Mouse (Mus musculus): ENCODE measurements at regions not wholly inside any gene's neighbourhood (a gene's known extent, or its start where the extent isn't known, plus 50 kb on each side); places are given as distances from the start of the nearest gene placed in this dataset.

DNA sequence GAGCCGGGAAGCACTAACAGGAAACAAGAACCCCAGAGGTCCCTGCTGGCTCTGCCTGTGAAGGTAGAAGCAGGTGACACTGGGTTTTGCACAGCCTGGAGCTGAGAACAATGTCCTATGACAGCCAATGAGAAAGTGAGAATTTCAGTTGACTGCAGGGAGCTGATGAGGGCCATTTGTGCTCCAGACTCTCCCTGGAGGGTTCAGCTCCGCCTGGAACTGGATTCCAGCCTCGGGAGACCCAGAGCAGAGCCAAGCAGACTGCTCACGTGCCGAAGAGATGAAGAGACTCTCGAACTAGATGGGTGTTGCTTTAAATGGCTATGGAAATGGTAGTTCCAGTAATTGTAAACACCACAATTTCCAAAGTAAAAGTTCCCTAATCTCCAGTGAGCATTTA lies 93.5 kb downstream of the Cand1 start:
- Histone ChIP-seq H3K36me3 (replicated peaks) (no peaks in the 10 kb centered on the region), H3K4me3 (replicated peaks) (no peak overlapping the region), H3K27me3 (no peaks in the 10 kb centered on the region), H3K9me3 (replicated peaks) (no peaks in the 10 kb centered on the region), H3K9ac (no peak overlapping the region), H3K4me1 (replicated peaks) (no peaks in the 10 kb centered on the region), H3K4me2 (no peak overlapping the region), H3K27ac (replicated peaks) (no peak overlapping the region)
- no peak for ATAC-seq (ENCODE audit: insufficient read depth)
- WGBS (ENCODE audit: insufficient replicate concordance): 69% methylated on average over 6 of the region's 6 CpGs

GRCm38 (mm10) chr10:119142866-119143265 lies 97.0 kb downstream of the Cand1 start:
- H3K4me1 ChIP-seq (replicated peaks): 0 out of 2 replicates have a peak, but pooled peaks cover 4% of the 10 kb centered on the region
- H3K4me2 ChIP-seq: no peak overlapping the region
- no peak overlapping the region for H3K9ac ChIP-seq
- WGBS (ENCODE audit: insufficient replicate concordance): 83% methylated on average over 6 of the region's 6 CpGs
- H3K9me3 ChIP-seq (replicated peaks): no peaks in the 10 kb centered on the region
- no peak overlapping the region for H3K27ac ChIP-seq (replicated peaks)
- ATAC-seq (ENCODE audit: insufficient read depth): no peak
- H3K4me3 ChIP-seq (replicated peaks): no peak overlapping the region
- no peaks in the 10 kb centered on the region for H3K27me3 ChIP-seq
- no peaks in the 10 kb centered on the region for H3K36me3 ChIP-seq (replicated peaks)

DNA sequence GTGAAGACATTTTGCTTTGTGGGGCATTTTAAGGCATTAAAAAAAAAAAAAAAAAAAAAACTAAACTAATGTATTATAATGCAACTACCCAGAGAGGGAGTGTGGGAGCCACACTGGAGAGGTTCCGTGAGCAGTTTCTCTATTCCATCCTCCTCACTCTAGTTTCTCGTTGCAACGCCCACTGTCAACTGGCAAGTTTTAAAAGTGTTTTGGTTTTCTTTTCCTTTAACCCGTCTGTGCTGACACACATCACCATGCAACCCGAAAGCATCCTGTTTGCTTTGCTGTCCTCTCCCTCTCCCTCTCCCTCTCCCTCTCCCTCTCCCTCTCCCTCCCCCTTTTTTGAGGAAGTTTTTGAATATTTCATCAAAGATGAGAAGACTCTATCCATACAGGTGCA lies 97.5 kb downstream of the Cand1 start:
- no peaks in the 10 kb centered on the region for H3K36me3 ChIP-seq (replicated peaks)
- H3K4me2 ChIP-seq: no peak overlapping the region
- no peak overlapping the region for H3K4me3 ChIP-seq (replicated peaks)
- 0 out of 2 replicates have a peak, but pooled peaks cover 4% of the 10 kb centered on the region for H3K4me1 ChIP-seq (replicated peaks)
- no peak overlapping the region for H3K9ac ChIP-seq
- no peaks in the 10 kb centered on the region for H3K9me3 ChIP-seq (replicated peaks)
- H3K27me3 ChIP-seq: no peaks in the 10 kb centered on the region
- 67% methylated on average over 5 of the region's 5 CpGs for WGBS (ENCODE audit: insufficient replicate concordance)
- H3K27ac ChIP-seq (replicated peaks): no peak overlapping the region
- ATAC-seq (ENCODE audit: insufficient read depth): no peak

GRCm38 (mm10) chr10:119138237-119138636 lies 101.6 kb downstream of the Cand1 start:
- H3K27me3 ChIP-seq: no peaks in the 10 kb centered on the region
- no peak overlapping the region for H3K27ac ChIP-seq (replicated peaks)
- H3K4me3 ChIP-seq (replicated peaks): no peak overlapping the region
- no peak overlapping the region for H3K4me2 ChIP-seq
- no peaks in the 10 kb centered on the region for H3K9me3 ChIP-seq (replicated peaks)
- WGBS (ENCODE audit: insufficient replicate concordance): 66% methylated on average over 6 of the region's 6 CpGs
- no peak overlapping the region for H3K9ac ChIP-seq
- no peaks in the 10 kb centered on the region for H3K36me3 ChIP-seq (replicated peaks)
- peak; percentile 34; the same call in 1 of the 2 replicates for ATAC-seq (ENCODE audit: insufficient read depth)
- peaks cover 15% of the 10 kb centered on the region; the same call in 1 of the 2 replicates for H3K4me1 ChIP-seq (replicated peaks)

- Histone ChIP-seq H3K36me3 (replicated peaks) (no peaks in the 10 kb centered on the region), H3K27ac (replicated peaks) (no peak overlapping the region), H3K4me2 (no peak overlapping the region), H3K4me1 (replicated peaks) (peaks cover 15% of the 10 kb centered on the region; the same call in 1 of the 2 replicates), H3K9ac (no peak overlapping the region), H3K4me3 (replicated peaks) (no peak overlapping the region), H3K27me3 (no peaks in the 10 kb centered on the region), H3K9me3 (replicated peaks) (no peaks in the 10 kb centered on the region)
- 43% methylated on average over 11 of the region's 11 CpGs for WGBS (ENCODE audit: insufficient replicate concordance)
- ATAC-seq (ENCODE audit: insufficient read depth): no peak
Observed at GRCm38 (mm10) chr10:119135489-119135924, 104.3 kb downstream of the Cand1 start.

DNA sequence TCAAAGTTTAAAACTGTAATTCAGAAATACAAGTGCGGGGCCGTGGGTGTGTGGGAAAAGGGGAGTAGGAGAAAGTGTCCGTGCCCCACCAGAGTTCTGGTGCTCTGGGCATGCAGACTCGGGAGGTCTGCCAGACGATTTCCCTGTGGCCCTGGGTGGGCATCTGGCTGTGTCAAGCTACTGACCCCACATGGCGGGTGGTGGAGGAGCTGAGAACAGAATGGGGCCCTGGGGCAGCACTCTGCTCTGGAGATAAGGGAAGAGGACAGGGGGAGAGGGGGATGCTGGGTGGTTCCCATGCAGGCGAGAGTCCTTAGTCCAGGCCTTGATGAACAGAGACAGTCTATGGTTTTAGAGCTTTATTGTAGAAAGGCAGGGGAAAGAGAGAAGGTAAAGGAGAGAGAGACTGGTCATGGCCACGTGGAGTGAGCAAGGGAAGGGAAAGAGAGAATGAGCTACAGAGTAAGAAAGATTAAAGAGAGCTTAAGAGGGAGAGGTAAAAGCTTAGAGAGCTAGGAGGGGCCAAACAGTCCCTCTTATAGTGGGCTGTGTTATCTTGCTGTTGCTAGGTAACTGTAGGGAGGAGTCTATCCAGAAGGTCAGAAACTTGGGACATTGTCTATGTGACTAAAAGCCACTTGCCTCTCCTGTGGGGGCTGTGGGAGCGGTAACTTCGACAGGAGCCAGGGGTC lies 104.9 kb downstream of the Cand1 start:
- Histone ChIP-seq H3K9me3 (replicated peaks) (no peaks in the 10 kb centered on the region), H3K36me3 (replicated peaks) (no peaks in the 10 kb centered on the region), H3K4me2 (no peak overlapping the region), H3K27ac (replicated peaks) (no peak overlapping the region), H3K27me3 (no peaks in the 10 kb centered on the region), H3K9ac (no peak overlapping the region), H3K4me1 (replicated peaks) (peaks cover 15% of the 10 kb centered on the region; the same call in 1 of the 2 replicates), H3K4me3 (replicated peaks) (no peak overlapping the region)
- WGBS (ENCODE audit: insufficient replicate concordance): 46% methylated on average over 10 of the region's 10 CpGs
- ATAC-seq (ENCODE audit: insufficient read depth): peak; percentile 69

DNA sequence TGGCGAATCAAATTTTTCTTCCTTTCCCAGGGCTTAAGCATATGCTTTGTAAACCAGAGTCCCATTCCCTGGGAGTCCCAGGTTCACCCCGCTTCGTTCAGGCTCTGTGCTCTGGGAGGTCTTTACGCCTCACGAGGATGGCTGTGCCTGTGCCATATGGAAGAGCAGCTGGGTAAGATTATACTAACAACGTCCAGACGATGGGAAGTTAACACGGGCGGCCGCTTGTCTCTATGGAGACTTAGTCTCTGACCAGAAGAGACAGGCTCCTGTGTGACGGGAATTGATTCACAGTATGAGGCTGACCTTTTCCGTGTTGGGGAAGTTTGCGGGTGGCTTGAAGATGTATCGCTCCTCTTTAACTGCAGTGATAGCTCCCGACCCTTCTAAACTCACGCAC lies 107.9 kb downstream of the Cand1 start:
- H3K4me1 ChIP-seq (replicated peaks): peaks cover 10% of the 10 kb centered on the region; the same call in 1 of the 2 replicates
- H3K4me3 ChIP-seq (replicated peaks): no peak overlapping the region
- 71% methylated on average over 16 of the region's 16 CpGs for WGBS (ENCODE audit: insufficient replicate concordance)
- H3K36me3 ChIP-seq (replicated peaks): no peaks in the 10 kb centered on the region
- H3K27me3 ChIP-seq: no peaks in the 10 kb centered on the region
- no peak overlapping the region for H3K27ac ChIP-seq (replicated peaks)
- ATAC-seq (ENCODE audit: insufficient read depth): no peak
- no peak overlapping the region for H3K4me2 ChIP-seq
- no peak overlapping the region for H3K9ac ChIP-seq
- H3K9me3 ChIP-seq (replicated peaks): no peaks in the 10 kb centered on the region

DNA sequence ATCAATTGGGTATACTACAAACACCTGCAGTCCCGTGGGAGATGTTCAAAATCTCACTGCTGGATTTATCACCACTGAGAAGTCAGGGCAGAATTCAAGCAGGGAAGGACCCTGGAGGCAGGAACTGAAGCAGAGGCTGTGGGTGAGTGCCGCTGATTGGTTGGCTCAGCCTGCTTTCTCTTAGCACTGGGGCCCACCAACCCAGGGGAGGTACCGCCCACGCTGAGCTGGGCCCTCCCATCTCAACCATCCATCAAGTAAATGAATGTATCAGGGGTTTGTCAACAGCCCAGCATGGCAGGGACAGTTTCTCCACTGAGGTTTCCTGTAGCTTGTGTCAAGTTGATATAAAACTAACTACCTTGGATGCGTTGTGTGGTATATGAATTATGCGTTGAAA lies 109.2 kb downstream of the Cand1 start:
- no peak overlapping the region for H3K4me3 ChIP-seq (replicated peaks)
- H3K27ac ChIP-seq (replicated peaks): no peak overlapping the region
- no peak overlapping the region for H3K4me2 ChIP-seq
- H3K9me3 ChIP-seq (replicated peaks): no peaks in the 10 kb centered on the region
- 67% methylated on average over 6 of the region's 6 CpGs for WGBS (ENCODE audit: insufficient replicate concordance)
- H3K9ac ChIP-seq: no peak overlapping the region
- ATAC-seq (ENCODE audit: insufficient read depth): no peak
- no peaks in the 10 kb centered on the region for H3K27me3 ChIP-seq
- H3K4me1 ChIP-seq (replicated peaks): peaks cover 10% of the 10 kb centered on the region; the same call in 1 of the 2 replicates
- no peaks in the 10 kb centered on the region for H3K36me3 ChIP-seq (replicated peaks)

DNA sequence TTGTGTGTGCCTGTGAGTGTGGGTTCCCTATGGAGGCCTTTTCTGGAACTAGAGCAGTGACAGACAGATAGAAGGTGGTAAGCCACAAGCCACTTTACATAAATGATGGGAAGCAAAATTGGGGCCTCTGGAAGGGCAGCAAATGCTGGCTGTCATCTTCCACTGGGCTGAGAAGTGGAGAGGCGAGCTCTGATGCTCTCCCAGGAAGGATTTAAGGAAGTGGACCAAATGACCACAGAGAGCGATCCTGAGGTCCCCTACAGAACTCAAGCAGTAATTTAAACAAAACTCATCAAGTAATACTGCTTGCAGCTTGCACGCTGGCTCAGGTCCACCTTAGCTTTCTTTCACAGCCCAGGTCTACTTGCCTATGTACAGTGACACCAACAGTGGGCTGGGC lies 111.8 kb downstream of the Cand1 start:
- Histone ChIP-seq H3K9ac (no peak overlapping the region), H3K4me1 (replicated peaks) (no peaks in the 10 kb centered on the region), H3K4me3 (replicated peaks) (no peak overlapping the region), H3K36me3 (replicated peaks) (no peaks in the 10 kb centered on the region), H3K27me3 (no peaks in the 10 kb centered on the region), H3K27ac (replicated peaks) (no peak overlapping the region), H3K4me2 (no peak overlapping the region), H3K9me3 (replicated peaks) (no peaks in the 10 kb centered on the region)
- 57% methylated on average over 3 of the region's 3 CpGs for WGBS (ENCODE audit: insufficient replicate concordance)
- ATAC-seq (ENCODE audit: insufficient read depth): no peak

GRCm38 (mm10) chr10:119123517-119123916 lies 116.3 kb downstream of the Cand1 start:
- 67% methylated on average over 5 of the region's 5 CpGs for WGBS (ENCODE audit: insufficient replicate concordance)
- Histone ChIP-seq H3K4me3 (replicated peaks) (no peak overlapping the region), H3K4me2 (no peak overlapping the region), H3K9me3 (replicated peaks) (no peaks in the 10 kb centered on the region), H3K36me3 (replicated peaks) (no peaks in the 10 kb centered on the region), H3K9ac (no peak overlapping the region), H3K27ac (replicated peaks) (no peak overlapping the region), H3K4me1 (replicated peaks) (no peaks in the 10 kb centered on the region), H3K27me3 (no peaks in the 10 kb centered on the region)
- ATAC-seq (ENCODE audit: insufficient read depth): no peak

DNA sequence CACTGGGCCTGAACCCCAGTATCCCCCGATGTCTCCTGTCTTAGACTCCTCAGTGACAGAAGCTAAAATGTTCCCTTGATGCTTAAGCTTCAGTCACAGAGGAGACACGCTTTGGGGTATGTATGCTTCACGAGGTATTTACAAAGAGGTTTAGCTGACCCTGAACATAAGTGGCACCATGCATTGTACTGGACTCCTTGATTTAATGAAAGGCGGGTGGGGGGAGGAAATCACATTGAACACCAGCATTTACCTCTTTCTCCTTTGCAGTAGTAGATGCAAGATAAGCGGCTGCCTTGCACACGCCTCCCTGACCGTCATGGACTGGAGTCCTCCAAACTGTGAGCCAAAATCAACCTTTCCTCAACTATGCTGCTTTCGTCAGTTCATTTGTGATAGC lies 117.5 kb downstream of the Cand1 start:
- Histone ChIP-seq H3K27me3 (no peaks in the 10 kb centered on the region), H3K9me3 (replicated peaks) (no peaks in the 10 kb centered on the region), H3K27ac (replicated peaks) (no peak overlapping the region), H3K4me2 (no peak overlapping the region), H3K4me1 (replicated peaks) (no peaks in the 10 kb centered on the region), H3K36me3 (replicated peaks) (no peaks in the 10 kb centered on the region), H3K9ac (no peak overlapping the region), H3K4me3 (replicated peaks) (no peak overlapping the region)
- 70% methylated on average over 8 of the region's 8 CpGs for WGBS (ENCODE audit: insufficient replicate concordance)
- no peak for ATAC-seq (ENCODE audit: insufficient read depth)

DNA sequence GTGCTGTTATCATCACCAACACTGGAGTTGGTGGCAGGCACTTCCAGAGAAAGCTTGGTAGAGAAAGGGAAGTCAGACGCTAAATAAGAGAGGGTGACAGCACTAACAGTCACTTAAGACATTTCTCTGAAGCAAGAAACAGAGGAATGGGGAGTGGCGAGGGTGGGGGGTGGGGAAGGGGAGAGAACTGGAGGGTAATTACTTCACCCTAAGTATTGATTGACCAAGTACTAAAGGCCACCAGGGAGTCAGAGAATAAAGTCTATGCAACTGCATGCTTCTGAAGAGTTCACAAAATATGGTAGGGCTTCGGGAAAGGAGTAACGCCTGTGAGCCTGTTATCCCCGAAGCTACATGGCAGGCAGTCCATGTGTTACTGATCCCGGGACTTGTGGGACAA lies 118.3 kb downstream of the Cand1 start:
- Histone ChIP-seq H3K4me1 (replicated peaks) (no peaks in the 10 kb centered on the region), H3K27ac (replicated peaks) (no peak overlapping the region), H3K4me2 (no peak overlapping the region), H3K36me3 (replicated peaks) (no peaks in the 10 kb centered on the region), H3K9ac (no peak overlapping the region), H3K4me3 (replicated peaks) (no peak overlapping the region), H3K27me3 (no peaks in the 10 kb centered on the region), H3K9me3 (replicated peaks) (no peaks in the 10 kb centered on the region)
- ATAC-seq (ENCODE audit: insufficient read depth): no peak
- 62% methylated on average over 6 of the region's 6 CpGs for WGBS (ENCODE audit: insufficient replicate concordance)
